Mouse (Mus musculus): ENCODE data around the gene Trmt44. TPM values are rescaled to one million over a fixed set of nuclear protein-coding genes. Genes with fewer than 3 reads are reported as not detected.

Gene Trmt44
- polyA plus RNA-seq, 1 experiment from 2014 or later, result 7.3 TPM

DNA sequence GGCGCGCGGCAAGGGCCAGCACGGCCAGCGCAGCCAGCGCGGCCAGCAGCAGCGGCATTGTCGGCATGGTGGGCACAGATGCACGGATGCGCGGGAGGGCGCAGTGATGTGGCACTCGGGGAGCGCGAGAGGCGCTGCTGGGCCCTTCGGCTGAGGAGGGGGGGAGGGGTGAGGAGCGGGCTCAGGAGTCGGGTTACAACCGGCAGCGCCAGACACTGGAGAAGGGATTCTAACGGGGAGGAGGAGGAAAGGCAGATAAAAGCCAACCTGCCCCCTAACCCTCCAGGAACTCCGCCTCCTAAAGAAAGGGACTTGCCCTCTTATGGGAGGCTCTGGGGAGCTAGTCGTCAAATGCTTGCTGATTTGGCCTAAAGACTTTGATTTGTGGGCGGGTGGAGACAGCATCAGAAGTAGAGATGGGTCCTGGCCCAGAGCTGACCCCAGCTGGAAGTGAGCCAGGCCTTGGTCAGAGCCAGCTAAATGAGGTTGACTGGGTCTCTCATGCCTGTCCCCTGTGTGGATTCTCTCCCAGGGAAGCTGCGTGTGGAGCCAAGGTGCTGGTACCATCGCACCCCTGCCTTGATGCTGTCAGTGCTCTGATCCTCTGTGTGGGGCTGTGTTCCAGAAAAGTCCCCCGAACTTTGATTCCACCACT lies 49.3 kb downstream of the Trmt44 start, which contains the start of gene Cpz:
Gene Cpz (minus strand): TSS at position 230 of the 655 bp plus-strand sequence.
- no peaks in the 10 kb centered on the region for H3K9me3 ChIP-seq (ENCODE audit: control insufficient read depth, low read length)
- H3K36me3 ChIP-seq (ENCODE audit: control insufficient read depth, insufficient read depth, low read length), result no peaks in the 10 kb centered on the region
- ATAC-seq (ENCODE audit: low FRiP score, low TSS enrichment), result peak; percentile 64
- H3K27ac ChIP-seq (replicated peaks; ENCODE audit: low read depth, low read length), result no peak within 1 kb of the TSS
- WGBS, result 3% methylated on average over 29 of the region's 29 CpGs
- H3K4me3 ChIP-seq (replicated peaks; ENCODE audit: low read depth, low read length), result peak within 1 kb of the TSS; percentile 19
- H3K9ac ChIP-seq (replicated peaks; ENCODE audit: low read length), result 0 out of 2 replicates have a peak within 1 kb of the TSS, but pooled peaks have one; percentile 23
- DNase-seq, result peak; percentile 79
- H3K27me3 ChIP-seq (ENCODE audit: control insufficient read depth, insufficient read depth, low read length), result peaks cover 22% of the 10 kb centered on the region
- H3K4me1 ChIP-seq (ENCODE audit: control insufficient read depth, insufficient read depth, low read length), result peaks cover 9% of the 10 kb centered on the region
- peak within 1 kb of the TSS; percentile 54 for H3K4me2 ChIP-seq (ENCODE audit: low read length)

DNA sequence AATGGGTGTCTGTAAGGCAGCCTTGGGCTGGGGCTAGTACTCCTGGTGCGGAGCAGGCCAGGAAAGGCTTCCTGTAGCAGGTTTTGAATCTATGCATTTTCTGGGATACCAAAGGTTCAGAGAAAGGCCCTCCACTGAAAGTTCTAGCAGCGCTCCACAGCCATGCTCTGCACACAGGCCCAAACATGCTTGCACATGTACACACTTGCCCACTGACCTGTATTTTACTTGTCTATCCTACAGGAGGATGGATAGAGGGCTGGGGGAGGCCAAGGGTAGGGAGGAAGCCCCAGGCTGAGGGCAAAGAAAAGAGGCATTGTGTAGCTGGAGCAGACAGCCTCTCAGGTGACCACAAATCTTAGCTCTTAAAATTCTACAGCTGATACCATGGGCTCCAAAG lies 50.5 kb downstream of the Trmt44 start:
- WGBS, result 84% methylated on average over 2 of the region's 2 CpGs
- H3K27ac ChIP-seq (replicated peaks; ENCODE audit: low read depth, low read length), result no peak overlapping the region
- no peak for DNase-seq
- no peak overlapping the region for H3K4me3 ChIP-seq (replicated peaks; ENCODE audit: low read depth, low read length)
- no peaks in the 10 kb centered on the region for H3K9me3 ChIP-seq (ENCODE audit: control insufficient read depth, low read length)
- no peaks in the 10 kb centered on the region for H3K36me3 ChIP-seq (ENCODE audit: control insufficient read depth, insufficient read depth, low read length)
- H3K9ac ChIP-seq (replicated peaks; ENCODE audit: low read length), result no peak overlapping the region
- peaks cover 22% of the 10 kb centered on the region for H3K27me3 ChIP-seq (ENCODE audit: control insufficient read depth, insufficient read depth, low read length)
- no peak for ATAC-seq (ENCODE audit: low FRiP score, low TSS enrichment)
- H3K4me2 ChIP-seq (ENCODE audit: low read length), result no peak overlapping the region
- peaks cover 9% of the 10 kb centered on the region for H3K4me1 ChIP-seq (ENCODE audit: control insufficient read depth, insufficient read depth, low read length)

DNA sequence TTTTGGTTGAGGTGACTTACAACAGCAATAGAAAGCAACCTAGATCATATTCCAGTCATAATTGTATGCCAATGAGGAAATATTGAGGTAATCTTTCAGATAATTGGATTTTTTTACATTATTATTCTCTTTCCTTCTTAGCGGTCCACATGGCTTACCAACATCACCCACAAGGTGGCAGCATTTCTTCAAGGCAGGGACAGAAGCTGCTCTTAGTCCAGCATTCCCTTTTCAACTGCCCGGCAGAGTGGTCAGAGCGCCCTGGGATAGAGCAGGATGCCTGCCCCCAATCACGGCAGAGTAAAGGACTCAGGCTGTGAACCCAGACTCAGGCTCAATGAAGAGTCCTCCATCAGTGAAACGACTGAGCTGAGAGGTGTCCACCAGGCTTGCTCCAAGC lies 51.1 kb downstream of the Trmt44 start:
- Histone ChIP-seq H3K27me3 (ENCODE audit: control insufficient read depth, insufficient read depth, low read length) (peaks cover 22% of the 10 kb centered on the region), H3K27ac (replicated peaks; ENCODE audit: low read depth, low read length) (no peak overlapping the region), H3K4me1 (ENCODE audit: control insufficient read depth, insufficient read depth, low read length) (peaks cover 9% of the 10 kb centered on the region), H3K4me3 (replicated peaks; ENCODE audit: low read depth, low read length) (no peak overlapping the region), H3K4me2 (ENCODE audit: low read length) (no peak overlapping the region), H3K9ac (replicated peaks; ENCODE audit: low read length) (no peak overlapping the region), H3K36me3 (ENCODE audit: control insufficient read depth, insufficient read depth, low read length) (no peaks in the 10 kb centered on the region), H3K9me3 (ENCODE audit: control insufficient read depth, low read length) (no peaks in the 10 kb centered on the region)
- peak; percentile 85 for DNase-seq
- 0% methylated on average over 5 of the region's 5 CpGs for WGBS
- no peak for ATAC-seq (ENCODE audit: low FRiP score, low TSS enrichment)

DNA sequence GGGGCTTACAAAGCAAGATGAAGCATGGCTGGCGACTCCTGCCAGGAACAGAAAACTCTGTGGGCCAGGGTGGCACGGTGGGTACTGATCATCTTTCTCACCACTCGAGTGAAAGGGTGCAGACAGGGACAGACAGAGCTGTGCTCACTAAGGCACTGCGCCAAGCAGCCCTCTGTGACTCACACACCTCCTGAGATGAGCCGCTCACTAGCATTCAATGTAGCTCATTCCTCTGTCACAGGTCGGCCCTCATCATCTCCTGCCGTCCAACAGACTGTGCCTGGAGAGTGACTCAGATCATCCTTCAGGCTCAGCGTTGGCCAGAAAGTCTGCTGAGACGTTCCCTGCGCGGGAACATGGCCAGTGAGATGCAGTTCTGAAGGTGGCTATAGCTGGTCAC lies 58.1 kb downstream of the Trmt44 start:
- H3K4me1 ChIP-seq (ENCODE audit: control insufficient read depth, insufficient read depth, low read length), result no peaks in the 10 kb centered on the region
- ATAC-seq (ENCODE audit: low FRiP score, low TSS enrichment), result no peak
- H3K9me3 ChIP-seq (ENCODE audit: control insufficient read depth, low read length), result no peaks in the 10 kb centered on the region
- no peak overlapping the region for H3K9ac ChIP-seq (replicated peaks; ENCODE audit: low read length)
- H3K36me3 ChIP-seq (ENCODE audit: control insufficient read depth, insufficient read depth, low read length), result no peaks in the 10 kb centered on the region
- WGBS, result 89% methylated on average over 11 of the region's 11 CpGs
- no peak overlapping the region for H3K4me3 ChIP-seq (replicated peaks; ENCODE audit: low read depth, low read length)
- no peak overlapping the region for H3K4me2 ChIP-seq (ENCODE audit: low read length)
- H3K27me3 ChIP-seq (ENCODE audit: control insufficient read depth, insufficient read depth, low read length), result no peaks in the 10 kb centered on the region
- no peak for DNase-seq
- H3K27ac ChIP-seq (replicated peaks; ENCODE audit: low read depth, low read length), result no peak overlapping the region

DNA sequence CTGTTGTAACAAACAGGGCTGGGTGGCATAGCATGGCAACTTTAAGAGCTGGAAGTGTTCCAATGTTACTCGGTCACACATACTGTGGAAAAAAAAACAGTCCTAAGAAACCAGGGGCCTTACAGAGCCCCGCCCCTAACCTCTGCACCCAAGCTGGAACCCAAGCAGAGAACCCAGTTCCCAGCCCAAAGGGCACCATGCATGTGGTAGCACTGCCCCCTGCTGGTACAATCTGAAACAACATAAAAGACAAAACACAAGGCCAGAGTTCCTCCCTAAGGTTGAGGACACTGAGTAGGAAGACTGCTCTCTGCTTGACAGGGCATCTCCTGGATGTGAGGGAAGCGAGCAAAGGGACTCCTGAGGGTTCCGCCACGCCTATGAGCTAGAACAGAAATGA lies 64.3 kb downstream of the Trmt44 start:
- no peak overlapping the region for H3K27ac ChIP-seq (replicated peaks; ENCODE audit: low read depth, low read length)
- H3K9me3 ChIP-seq (ENCODE audit: control insufficient read depth, low read length), result no peaks in the 10 kb centered on the region
- ATAC-seq (ENCODE audit: low FRiP score, low TSS enrichment) (no peak), DNase-seq (peak; percentile 90)
- no peaks in the 10 kb centered on the region for H3K36me3 ChIP-seq (ENCODE audit: control insufficient read depth, insufficient read depth, low read length)
- H3K4me1 ChIP-seq (ENCODE audit: control insufficient read depth, insufficient read depth, low read length), result no peaks in the 10 kb centered on the region
- H3K9ac ChIP-seq (replicated peaks; ENCODE audit: low read length), result no peak overlapping the region
- WGBS, result 17% methylated on average over 5 of the region's 5 CpGs
- no peak overlapping the region for H3K4me3 ChIP-seq (replicated peaks; ENCODE audit: low read depth, low read length)
- H3K4me2 ChIP-seq (ENCODE audit: low read length), result no peak overlapping the region
- no peaks in the 10 kb centered on the region for H3K27me3 ChIP-seq (ENCODE audit: control insufficient read depth, insufficient read depth, low read length)

Other genes with a start within 250 kb of the Trmt44 start
- not detected in 2 replicates for gene Hmx1, start 186.0 kb downstream of the Trmt44 start, polyA plus RNA-seq (2014; fragmentation: Nextera tagmentation; extraction: Ambion mirVana)
- gene Cpz, start 49.4 kb downstream of the Trmt44 start, polyA plus RNA-seq (2014; fragmentation: Nextera tagmentation; extraction: Ambion mirVana), result 0.79 TPM in 1 of 2 replicates, not detected in the other
- 15.3 and 19.0 TPM in 2 replicates for gene Acox3, start 8.0 kb upstream of the Trmt44 start, polyA plus RNA-seq (2014; fragmentation: Nextera tagmentation; extraction: Ambion mirVana)
- gene Htra3, start 104.7 kb upstream of the Trmt44 start, polyA plus RNA-seq (2014; fragmentation: Nextera tagmentation; extraction: Ambion mirVana), result 11.2 and 11.4 TPM in 2 replicates
- gene Sh3tc1, start 164.9 kb upstream of the Trmt44 start, polyA plus RNA-seq (2014; fragmentation: Nextera tagmentation; extraction: Ambion mirVana), result 1.7 and 2.2 TPM in 2 replicates
- gene Ablim2, start 182.8 kb upstream of the Trmt44 start, polyA plus RNA-seq (2014; fragmentation: Nextera tagmentation; extraction: Ambion mirVana), result 9.6 and 13.9 TPM in 2 replicates